Mouse (Mus musculus) midbrain, embryonic 10.5 days (tissue): ENCODE measurements around the gene Rab4b. TPM values are rescaled to one million over a fixed set of nuclear protein-coding genes. Genes with fewer than 3 reads are reported as not detected.

ENCODE experiments used
- DNase-seq: peaks from one replicate; pipeline ENCODE4 v3.0.0-alpha.2; 2017; ENCODE audit warnings: low spot score
- H3K27ac ChIP-seq: fragments of 300-500 bp; sonication (generic); replicated peaks from 2 replicates; pipeline ENCODE4 v1.5.1; 2016; ENCODE audit warnings: mild to moderate bottlenecking
- H3K27me3 ChIP-seq: fragments of 300-500 bp; sonication (generic); 2 replicates; pipeline ENCODE4 v1.6.1; 2016; ENCODE audit warnings: low read depth, mild to moderate bottlenecking; ENCODE audit not compliant: poor library complexity, severe bottlenecking
- H3K36me3 ChIP-seq: fragments of 300-500 bp; sonication (generic); 2 replicates; pipeline ENCODE4 v1.6.1; 2016; ENCODE audit warnings: mild to moderate bottlenecking, moderate library complexity
- H3K4me1 ChIP-seq: fragments of 300-500 bp; sonication (generic); 2 replicates; pipeline ENCODE4 v1.6.1; 2016
- H3K4me3 ChIP-seq: fragments of 300-500 bp; sonication (generic); 2 replicates; pipeline ENCODE4 v1.5.1; 2016; ENCODE audit warnings: mild to moderate bottlenecking, moderate library complexity
- H3K9me3 ChIP-seq: fragments of 300-500 bp; sonication (generic); replicated peaks from 2 replicates; pipeline ENCODE4 v1.6.1; 2016; ENCODE audit warnings: mild to moderate bottlenecking
- WGBS: fragments of 180-500 bp; shearing (Covaris S2); methylation state at CpG from one replicate; pipeline ENCODE4 v1.1.7; 2016; 5-methylcytosine and 5-hydroxymethylcytosine counted together
- polyA plus RNA-seq: library from polyadenylated mRNA; unstranded; fragments of >200 nt; fragmentation: Nextera tagmentation; extraction: Ambion mirVana; gene quantifications from 2 replicates; pipeline ENCODE4 v1.2.1, GENCODE M21; 2016

Rab4b gene
- polyA plus RNA-seq, result 69.0 and 71.0 TPM in 2 replicates

DNA sequence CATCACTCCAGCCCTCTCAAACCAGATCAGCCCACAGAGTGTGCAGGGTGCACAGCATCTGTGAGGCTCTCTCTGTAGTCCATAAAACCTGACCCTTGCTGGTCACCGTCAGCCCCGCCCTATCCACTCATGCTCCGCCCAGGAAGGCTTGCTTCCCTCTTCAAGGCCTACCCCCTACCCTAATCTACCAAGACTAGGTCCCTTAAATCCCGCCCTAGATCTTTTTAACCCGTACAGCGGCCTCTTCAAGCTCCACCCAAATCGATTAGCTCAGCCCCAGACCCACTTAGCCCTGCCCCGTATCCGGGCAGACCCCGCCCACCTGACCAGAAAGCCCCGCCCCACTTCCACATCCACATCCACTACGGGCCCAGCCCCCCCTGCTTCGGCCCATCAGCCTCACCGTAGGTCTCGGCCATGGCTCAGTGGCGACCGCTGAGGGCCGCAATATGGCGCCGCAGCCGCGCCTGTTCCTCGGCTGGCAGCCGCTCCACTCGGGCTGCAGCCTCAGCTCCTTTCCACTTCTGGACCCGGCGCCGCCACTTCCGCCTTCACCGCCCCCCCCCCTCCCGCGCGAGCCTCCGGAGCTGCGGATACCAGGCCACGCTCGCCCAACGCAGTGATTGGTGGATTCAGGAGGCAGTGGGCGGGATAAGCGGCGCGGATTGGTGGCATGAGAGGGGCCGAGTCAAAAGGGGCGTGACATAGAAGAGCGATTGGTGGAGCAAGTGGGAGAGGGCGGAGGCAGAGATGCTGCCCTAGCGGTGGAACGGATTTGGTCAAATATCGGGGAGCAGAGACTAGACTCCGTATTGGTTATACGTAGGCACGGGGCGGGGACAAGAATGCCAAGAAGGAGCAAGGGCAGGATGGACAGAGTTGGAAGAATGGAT lies at the start of gene Rab4b:
Gene Rab4b (minus strand): TSS at position 573 of the 893 bp plus-strand sequence.
- Histone ChIP-seq H3K4me3 (peak within 1 kb of the TSS; percentile 78), H3K27ac (peak within 1 kb of the TSS; percentile 89), H3K27me3 (no peaks in the 10 kb centered on the region), H3K9me3 (0 out of 2 replicates have a peak, but pooled peaks cover 3% of the 10 kb centered on the region), H3K4me1 (peaks cover 26% of the 10 kb centered on the region), H3K36me3 (peaks cover 33% of the 10 kb centered on the region)
- WGBS, result 0% methylated on average over 53 of the region's 53 CpGs
- peak; percentile 100 for DNase-seq

- Histone ChIP-seq H3K27ac (peak within 1 kb of the TSS; percentile 92), H3K27me3 (no peaks in the 10 kb centered on the region), H3K4me3 (peak within 1 kb of the TSS; percentile 80), H3K36me3 (peaks cover 7% of the 10 kb centered on the region; the same call in 1 of the 2 replicates), H3K9me3 (no peaks in the 10 kb centered on the region), H3K4me1 (peaks cover 67% of the 10 kb centered on the region)
- peak; percentile 97 for DNase-seq
- under 1% methylated on average over 49 of the region's 49 CpGs for WGBS
Observed at GRCm38 (mm10) chr7:27228281-27228821, 49.7 kb upstream of the Rab4b start, which contains the start of gene Itpkc. TSS of gene Itpkc (minus strand) at chr7:27228661.

DNA sequence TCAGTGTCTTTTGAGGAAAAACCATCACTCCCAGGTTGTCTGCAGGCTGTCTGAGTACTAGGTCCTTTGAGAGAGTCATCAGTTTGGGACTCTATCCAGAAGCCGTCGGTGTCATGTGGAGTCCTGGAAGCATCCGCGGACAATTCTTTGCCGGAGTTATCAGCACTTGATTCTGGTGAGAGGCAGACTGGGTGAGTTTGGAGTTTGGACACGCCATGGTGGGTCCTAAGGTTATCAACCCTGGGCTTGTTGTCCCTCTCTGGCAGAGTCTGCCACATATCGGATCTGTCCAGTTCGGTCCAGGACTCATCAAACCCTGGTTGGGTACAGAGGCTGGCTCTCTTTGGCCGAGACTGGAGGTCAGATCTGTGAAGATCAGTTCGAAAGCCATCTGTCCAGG lies 49.0 kb upstream of the Rab4b start:
- peaks cover 64% of the 10 kb centered on the region for H3K4me1 ChIP-seq
- H3K4me3 ChIP-seq, result peak overlapping the region; percentile 80
- H3K9me3 ChIP-seq, result no peaks in the 10 kb centered on the region
- peak overlapping the region; percentile 92 for H3K27ac ChIP-seq
- H3K36me3 ChIP-seq, result peaks cover 11% of the 10 kb centered on the region; the same call in 1 of the 2 replicates
- no peaks in the 10 kb centered on the region for H3K27me3 ChIP-seq
- 4% methylated on average over 10 of the region's 10 CpGs for WGBS
- DNase-seq, result no peak

DNA sequence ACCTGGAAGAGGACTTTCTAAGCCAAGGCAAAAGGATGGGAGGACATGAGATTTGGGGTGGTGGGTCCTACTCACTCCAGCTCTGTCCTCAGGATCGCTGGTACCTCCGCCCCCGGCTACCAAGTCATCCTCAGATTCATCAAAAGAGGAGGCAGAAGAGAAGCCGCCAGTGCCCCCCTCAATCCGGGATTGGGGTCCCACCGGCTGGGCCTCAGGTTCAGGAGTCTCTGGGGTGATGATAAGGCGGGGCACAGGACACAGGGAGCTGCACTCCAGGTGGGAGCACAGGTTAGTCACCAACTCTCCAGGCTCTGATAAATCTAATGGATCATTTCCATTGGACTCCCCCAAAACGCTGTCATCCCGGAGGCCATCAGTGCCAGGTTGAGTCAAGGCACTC lies 48.6 kb upstream of the Rab4b start:
- WGBS, result 33% methylated on average over 9 of the region's 9 CpGs
- Histone ChIP-seq H3K27me3 (no peaks in the 10 kb centered on the region), H3K36me3 (peaks cover 15% of the 10 kb centered on the region), H3K27ac (peak overlapping the region; percentile 92), H3K4me1 (peaks cover 60% of the 10 kb centered on the region), H3K4me3 (peak overlapping the region; percentile 80), H3K9me3 (no peaks in the 10 kb centered on the region)
- no peak for DNase-seq

- H3K27me3 ChIP-seq, result no peaks in the 10 kb centered on the region
- H3K4me3 ChIP-seq, result peak overlapping the region; percentile 80; the same call in 1 of the 2 replicates
- no peaks in the 10 kb centered on the region for H3K9me3 ChIP-seq
- H3K36me3 ChIP-seq, result peaks cover 20% of the 10 kb centered on the region
- no peak for DNase-seq
- WGBS, result 93% methylated on average over 11 of the region's 11 CpGs
- H3K4me1 ChIP-seq, result peaks cover 53% of the 10 kb centered on the region
- 0 out of 2 replicates have a peak overlapping the region, but pooled peaks have one; percentile 18 for H3K27ac ChIP-seq
Observed at GRCm38 (mm10) chr7:27224877-27225575, 46.3 kb upstream of the Rab4b start.

DNA sequence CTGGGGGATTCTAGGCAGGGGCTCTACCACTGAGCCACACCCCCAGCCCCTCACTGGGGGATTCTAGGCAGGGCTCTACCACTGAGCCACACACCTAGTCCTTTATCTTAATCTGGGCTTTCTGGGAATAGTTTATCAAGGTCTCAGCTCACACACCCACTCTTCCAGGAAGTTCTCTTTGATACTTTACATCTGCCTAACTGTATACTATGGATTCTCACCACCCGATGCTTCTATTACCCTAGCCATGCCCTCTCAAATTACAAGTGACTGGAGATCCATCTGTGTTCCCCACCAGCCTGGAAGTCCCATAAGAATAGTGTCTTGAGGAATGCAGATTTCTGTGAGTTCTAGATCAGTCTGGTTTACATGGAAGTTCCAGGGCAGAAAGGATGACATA lies 43.8 kb upstream of the Rab4b start:
- WGBS, result 84% methylated on average over 1 of the region's 1 CpGs
- DNase-seq, result no peak
- H3K36me3 ChIP-seq, result peaks cover 42% of the 10 kb centered on the region
- no peak overlapping the region for H3K4me3 ChIP-seq
- H3K4me1 ChIP-seq, result peaks cover 43% of the 10 kb centered on the region
- no peaks in the 10 kb centered on the region for H3K27me3 ChIP-seq
- no peak overlapping the region for H3K27ac ChIP-seq
- no peaks in the 10 kb centered on the region for H3K9me3 ChIP-seq

GRCm38 (mm10) chr7:27221939-27222338 lies 43.2 kb upstream of the Rab4b start:
- no peak overlapping the region for H3K27ac ChIP-seq
- WGBS, result 89% methylated on average over 6 of the region's 6 CpGs
- no peak overlapping the region for H3K4me3 ChIP-seq
- DNase-seq, result no peak
- peaks cover 37% of the 10 kb centered on the region for H3K4me1 ChIP-seq
- no peaks in the 10 kb centered on the region for H3K9me3 ChIP-seq
- peaks cover 48% of the 10 kb centered on the region for H3K36me3 ChIP-seq
- H3K27me3 ChIP-seq, result no peaks in the 10 kb centered on the region

DNA sequence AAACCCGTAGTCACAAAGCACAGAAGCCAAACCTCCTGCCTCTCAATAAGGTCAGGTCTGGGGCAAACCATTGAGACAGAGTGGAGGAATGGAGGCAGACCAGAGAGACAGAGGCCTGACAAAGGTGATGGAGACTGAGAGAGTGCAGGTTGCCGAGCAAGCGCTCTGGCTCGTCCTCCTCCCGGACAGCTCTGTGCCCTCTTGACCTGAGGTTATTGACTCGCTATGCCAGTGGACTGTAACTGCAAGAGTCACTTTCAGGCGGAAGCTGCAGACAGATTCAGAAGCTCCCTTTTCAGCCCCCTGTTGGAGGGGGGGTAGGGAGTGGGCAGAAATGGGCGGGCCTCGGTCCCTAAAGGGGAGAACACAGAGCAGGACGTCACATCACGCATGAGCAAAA lies 41.2 kb upstream of the Rab4b start:
- peaks cover 58% of the 10 kb centered on the region for H3K36me3 ChIP-seq
- no peak overlapping the region for H3K27ac ChIP-seq
- H3K4me3 ChIP-seq, result no peak overlapping the region
- peaks cover 17% of the 10 kb centered on the region for H3K4me1 ChIP-seq
- H3K9me3 ChIP-seq, result no peaks in the 10 kb centered on the region
- 76% methylated on average over 11 of the region's 11 CpGs for WGBS
- H3K27me3 ChIP-seq, result no peaks in the 10 kb centered on the region
- no peak for DNase-seq

DNA sequence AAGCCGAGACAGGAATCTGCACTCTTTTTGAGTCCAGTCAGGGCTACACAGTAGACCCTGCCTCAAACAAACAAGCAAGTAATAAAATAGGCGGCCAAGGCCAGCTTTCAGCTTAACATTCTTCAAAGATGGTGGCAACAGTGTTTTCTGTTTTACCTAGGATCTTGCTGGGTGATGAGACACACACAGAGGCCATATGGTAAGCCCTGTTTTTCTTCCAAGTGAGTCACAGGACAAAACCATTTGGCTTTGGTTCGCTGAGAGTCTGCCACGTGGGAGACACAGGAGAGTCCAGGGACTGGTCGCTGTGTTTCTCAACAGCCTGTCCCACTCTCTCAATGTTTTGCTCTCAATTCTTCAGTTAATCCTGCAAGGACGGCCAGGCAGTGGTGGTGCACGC lies 39.9 kb upstream of the Rab4b start:
- H3K36me3 ChIP-seq, result peaks cover 69% of the 10 kb centered on the region
- 90% methylated on average over 7 of the region's 7 CpGs for WGBS
- no peaks in the 10 kb centered on the region for H3K27me3 ChIP-seq
- peaks cover 3% of the 10 kb centered on the region; the same call in 1 of the 2 replicates for H3K4me1 ChIP-seq
- no peaks in the 10 kb centered on the region for H3K9me3 ChIP-seq
- no peak for DNase-seq
- no peak overlapping the region for H3K27ac ChIP-seq
- H3K4me3 ChIP-seq, result no peak overlapping the region

DNA sequence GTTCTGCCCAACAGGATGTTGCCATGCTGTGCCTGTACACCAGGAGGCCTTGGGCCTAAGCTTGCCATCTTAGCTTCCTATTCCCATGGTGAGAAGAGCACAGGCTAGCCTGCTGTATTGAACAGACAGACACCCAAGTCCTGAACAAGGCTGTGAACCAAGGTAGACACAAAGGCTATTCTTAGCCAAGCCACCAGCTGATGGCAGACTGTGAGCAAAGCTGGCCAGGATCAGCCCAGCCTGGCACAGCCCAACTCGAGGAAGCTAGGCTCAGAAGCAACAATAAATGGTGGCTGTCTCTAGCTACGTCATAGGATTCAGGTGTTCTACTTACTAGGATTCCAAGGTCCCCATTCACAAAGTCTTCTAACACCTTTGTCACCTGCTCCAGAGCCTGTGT lies 33.9 kb upstream of the Rab4b start:
- Histone ChIP-seq H3K27me3 (no peaks in the 10 kb centered on the region), H3K4me1 (no peaks in the 10 kb centered on the region), H3K9me3 (no peaks in the 10 kb centered on the region), H3K36me3 (peaks cover 92% of the 10 kb centered on the region), H3K27ac (no peak overlapping the region), H3K4me3 (no peak overlapping the region)
- DNase-seq, result no peak
- WGBS, result 91% methylated on average over 2 of the region's 2 CpGs

DNA sequence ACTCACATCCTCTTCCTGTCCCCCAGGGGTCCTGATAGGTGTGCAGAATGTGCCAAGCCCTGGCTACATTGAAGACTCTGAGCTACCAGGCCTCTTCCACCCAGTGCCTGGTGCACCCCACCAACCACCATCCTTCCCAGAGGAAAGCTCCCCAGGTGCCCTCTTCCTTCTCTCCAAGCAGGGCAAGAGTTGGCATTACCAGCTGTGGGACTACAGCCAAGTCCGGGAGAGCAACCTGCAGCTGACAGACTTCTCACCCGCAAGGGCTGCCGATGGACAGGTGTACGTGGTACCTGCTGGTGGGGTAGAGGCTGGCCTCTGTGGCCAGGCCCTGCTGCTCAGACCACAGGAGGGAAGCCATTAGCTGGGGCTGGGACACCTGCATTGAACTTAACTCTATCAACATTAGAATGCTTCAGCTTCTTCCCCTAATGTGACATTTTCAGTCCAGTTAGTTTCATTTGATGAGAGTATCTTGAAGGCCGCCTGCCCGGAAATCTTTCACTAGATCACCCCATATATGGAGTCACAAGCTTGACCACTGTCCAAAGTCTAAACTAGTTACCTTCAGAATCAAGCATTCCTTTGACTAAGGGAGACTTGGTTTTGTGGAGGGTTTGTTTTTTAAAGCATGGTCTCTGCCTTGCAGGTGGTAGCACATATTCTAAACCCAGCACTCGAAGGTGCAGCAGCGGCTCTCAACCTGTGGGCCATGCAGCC lies 25.2 kb upstream of the Rab4b start:
- Histone ChIP-seq H3K27ac (no peak overlapping the region), H3K4me1 (no peaks in the 10 kb centered on the region), H3K4me3 (no peak overlapping the region), H3K27me3 (no peaks in the 10 kb centered on the region), H3K36me3 (peaks cover 77% of the 10 kb centered on the region), H3K9me3 (no peaks in the 10 kb centered on the region)
- WGBS, result 98% methylated on average over 8 of the region's 8 CpGs
- no peak for DNase-seq

GRCm38 (mm10) chr7:27198779-27199178 lies 20.1 kb upstream of the Rab4b start:
- Histone ChIP-seq H3K27me3 (no peaks in the 10 kb centered on the region), H3K4me3 (no peak overlapping the region), H3K36me3 (peaks cover 53% of the 10 kb centered on the region), H3K4me1 (peaks cover 21% of the 10 kb centered on the region), H3K27ac (no peak overlapping the region), H3K9me3 (no peaks in the 10 kb centered on the region)
- no peak for DNase-seq
- WGBS, result 96% methylated on average over 8 of the region's 8 CpGs
